Mouse (Mus musculus) spleen, postnatal 14 days (tissue): ENCODE measurements around the gene Nmnat3.

Experiments used
- DNase-seq, 2 experiments: peaks; one replicate each; pipeline ENCODE4 v3.0.0; 2021 to 2022; ENCODE audit warnings: low spot score in 2 of 2

Nmnat3 gene

DNA sequence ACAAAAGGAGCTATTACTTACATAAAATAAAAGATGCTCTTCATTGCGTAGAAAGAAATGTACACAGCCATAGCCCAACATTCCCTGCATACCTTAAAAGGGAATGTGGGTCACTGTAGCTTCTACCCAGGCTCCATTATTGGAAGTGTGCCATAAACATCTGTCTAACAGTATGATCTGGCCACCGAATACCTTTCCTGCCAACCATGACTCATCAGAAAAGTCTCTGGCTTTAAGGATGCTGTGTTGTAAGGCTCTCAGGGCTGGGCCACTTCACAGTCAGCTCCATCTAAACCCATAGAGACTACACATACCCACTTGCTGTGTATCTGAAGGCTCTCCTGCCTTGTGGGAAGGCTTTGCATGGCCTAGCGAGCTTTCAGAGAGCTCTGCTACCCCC, 73.8 kb downstream of the Nmnat3 start:
- no peak for DNase-seq

DNA sequence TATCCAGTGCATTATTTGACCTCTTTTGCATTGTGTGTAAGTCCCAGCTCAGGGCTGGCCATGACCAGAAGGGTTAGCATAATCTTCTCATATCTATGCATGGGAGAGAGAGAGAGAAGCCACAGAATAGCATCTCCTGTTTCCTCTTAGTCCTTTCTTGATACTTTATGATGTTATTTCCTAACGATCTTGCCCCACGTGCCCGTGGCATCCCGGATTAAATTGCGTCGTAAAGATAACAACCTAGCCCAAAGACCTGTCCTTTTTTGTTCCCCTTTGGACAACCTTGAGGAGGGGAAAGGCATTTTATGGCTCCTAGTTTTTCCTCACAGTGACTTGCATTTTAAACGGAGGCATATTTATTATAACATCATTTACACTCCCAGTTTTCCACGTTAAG, 78.8 kb downstream of the Nmnat3 start:
- no peak for DNase-seq

- DNase-seq, result no peak
Measured at GRCm38 (mm10) chr9:98367333-98367962, 80.2 kb downstream of the Nmnat3 start.

DNA sequence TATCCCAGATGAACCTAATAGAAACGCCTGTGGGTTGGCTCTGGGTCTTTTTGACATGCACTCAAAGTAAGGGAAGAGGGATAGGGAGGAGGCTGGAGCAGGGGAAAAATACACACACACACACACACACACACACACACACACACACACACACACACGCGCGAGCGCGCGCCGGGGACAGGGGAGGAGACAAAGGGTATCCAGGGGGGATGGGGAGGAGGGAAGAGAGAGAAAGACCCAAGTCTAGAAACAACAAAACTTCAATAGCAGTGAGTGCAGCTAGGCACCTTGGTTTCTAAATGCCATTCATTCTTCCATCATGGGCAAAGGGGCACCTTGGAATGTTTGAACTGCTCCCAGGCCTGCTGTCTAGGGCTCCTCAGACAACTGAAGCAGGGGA, 82.5 kb downstream of the Nmnat3 start:
- DNase-seq, result no peak

DNA sequence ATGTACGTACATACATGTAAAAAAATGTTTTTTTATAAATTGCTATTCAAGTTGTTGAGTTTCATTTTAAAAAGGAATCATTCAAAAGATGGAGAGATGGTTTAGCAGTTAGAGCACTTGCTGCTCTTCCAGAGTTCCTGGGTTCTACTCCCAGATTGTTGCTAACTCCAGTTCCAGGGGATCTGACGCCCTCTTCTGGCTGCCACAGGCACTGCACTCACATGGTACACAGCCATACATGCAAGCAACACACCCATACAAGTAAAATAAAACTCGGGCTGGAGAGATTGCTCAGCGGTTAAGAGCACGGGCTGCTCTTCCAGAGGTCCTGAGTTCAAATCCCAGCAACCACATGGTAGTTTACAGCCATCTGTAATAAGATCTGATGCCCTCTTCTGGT, 86.1 kb downstream of the Nmnat3 start:
- no peak for DNase-seq

- no peak for DNase-seq
Measured at GRCm38 (mm10) chr9:98374897-98375296, 87.7 kb downstream of the Nmnat3 start.

- DNase-seq, result no peak
Measured at GRCm38 (mm10) chr9:98375329-98376170, 88.3 kb downstream of the Nmnat3 start.

DNA sequence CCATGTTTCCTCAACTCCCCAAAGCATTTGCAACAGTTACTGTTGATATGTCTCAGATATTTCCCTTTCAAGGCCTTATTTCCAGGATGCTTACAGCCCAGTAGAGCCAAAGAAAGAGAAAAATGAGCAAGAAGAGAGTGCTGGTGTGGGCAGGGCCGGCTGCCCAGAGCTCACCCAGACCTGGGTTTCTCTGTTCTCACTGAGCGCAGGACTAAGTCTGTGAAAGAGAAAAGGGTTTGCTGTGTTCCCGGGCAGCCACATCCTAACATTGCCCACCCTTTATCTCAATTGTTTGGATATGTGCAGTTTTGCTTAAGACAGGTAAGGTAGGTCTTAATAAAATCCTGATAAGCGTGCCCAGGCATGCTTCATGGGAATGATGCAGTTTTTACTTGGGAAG, 92.5 kb downstream of the Nmnat3 start:
- DNase-seq, result no peak

DNA sequence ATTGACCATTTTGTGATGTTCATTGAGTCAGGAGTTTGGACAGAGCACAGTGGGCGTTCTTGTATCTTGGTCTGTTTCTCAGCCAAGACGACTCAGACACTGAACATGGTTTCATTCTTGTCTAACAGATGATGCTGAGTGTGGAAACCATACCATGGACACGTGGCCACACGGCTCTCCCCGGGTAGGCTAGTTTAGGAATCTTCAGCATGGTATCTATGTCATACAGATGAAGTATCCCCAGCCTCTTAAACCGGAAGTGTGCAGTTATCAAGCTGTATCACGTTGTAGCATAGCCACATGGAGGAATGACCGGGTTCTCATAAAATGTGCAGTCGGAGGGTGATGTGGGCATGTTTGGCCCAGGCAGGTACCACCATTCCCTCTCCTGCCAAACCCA, 93.4 kb downstream of the Nmnat3 start:
- no peak for DNase-seq

GRCm38 (mm10) chr9:98387741-98388632, 100.8 kb downstream of the Nmnat3 start:
- DNase-seq, result no peak

DNA sequence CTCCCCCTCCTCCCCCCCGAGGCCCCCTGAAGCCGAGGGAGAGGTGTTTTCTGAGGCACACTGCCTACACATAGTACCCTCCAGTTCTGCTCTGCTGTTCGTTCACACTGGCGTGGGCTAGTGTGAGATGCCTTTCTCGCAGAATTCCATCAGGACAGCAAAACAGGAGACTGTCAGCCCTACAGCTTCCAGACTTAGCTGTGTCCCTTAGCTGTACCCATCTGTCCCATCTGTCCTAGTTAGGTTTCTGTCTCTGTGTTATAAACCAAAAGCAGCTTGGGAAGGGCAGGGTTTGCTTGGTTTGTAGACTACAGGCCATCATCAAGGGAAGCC, 101.4 kb downstream of the Nmnat3 start:
- DNase-seq, result no peak

- DNase-seq, result no peak
Measured at GRCm38 (mm10) chr9:98393496-98393895, 106.3 kb downstream of the Nmnat3 start.

- DNase-seq, result no peak
Measured at GRCm38 (mm10) chr9:98397211-98397610, 110.0 kb downstream of the Nmnat3 start.

DNA sequence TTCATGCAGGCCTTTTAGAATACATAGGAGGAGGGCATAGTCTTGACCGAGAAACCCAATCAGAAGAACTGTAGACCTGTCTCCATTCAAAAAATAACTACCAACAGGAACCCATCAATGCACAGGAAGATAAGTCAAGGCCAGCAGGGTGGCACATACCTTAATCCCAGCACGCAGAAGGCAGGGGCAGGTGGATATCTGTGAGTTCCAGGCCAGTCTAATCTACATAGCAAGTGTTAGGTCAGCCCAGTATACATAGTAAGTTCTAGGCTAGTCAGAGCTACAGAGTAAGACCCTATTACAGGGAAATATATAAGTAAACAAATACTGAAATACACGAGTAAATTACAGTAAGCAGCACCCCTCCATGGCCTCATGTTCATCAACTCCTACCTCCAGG, 110.6 kb downstream of the Nmnat3 start:
- no peak for DNase-seq

DNA sequence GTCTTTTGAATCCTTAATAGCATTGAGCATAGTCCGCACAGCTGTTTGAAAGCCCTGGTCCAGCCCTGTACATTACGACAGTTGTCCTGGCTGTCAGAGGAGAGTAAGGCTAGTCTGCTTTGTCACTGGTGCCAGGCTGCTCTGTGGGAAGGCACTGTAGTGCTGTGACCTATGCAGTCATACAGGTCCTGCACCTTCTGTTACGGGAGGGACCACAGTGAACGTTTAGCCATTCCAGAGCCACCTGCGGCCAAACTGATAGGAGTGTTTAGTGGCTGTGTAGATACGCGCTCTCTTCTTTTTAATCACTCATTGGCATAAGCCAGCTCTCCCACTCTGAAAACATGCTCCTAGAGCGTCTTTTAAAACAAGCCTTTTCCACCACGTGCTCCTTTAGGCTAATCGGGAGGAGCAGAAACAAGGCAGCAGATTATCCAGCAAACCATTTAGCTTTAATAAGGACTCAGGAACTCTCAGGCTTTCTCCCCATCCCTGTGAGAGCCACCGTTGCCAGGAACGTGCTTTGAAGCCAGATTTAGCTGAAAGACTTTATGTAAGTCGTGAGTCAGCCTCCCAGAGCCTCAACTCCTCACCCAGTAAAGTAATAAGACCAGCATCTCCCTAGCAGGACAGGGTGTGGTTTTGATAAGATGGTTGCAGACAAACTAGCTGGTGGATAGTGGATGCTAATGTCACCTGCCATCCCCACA, 113.1 kb downstream of the Nmnat3 start:
- no peak for DNase-seq

DNA sequence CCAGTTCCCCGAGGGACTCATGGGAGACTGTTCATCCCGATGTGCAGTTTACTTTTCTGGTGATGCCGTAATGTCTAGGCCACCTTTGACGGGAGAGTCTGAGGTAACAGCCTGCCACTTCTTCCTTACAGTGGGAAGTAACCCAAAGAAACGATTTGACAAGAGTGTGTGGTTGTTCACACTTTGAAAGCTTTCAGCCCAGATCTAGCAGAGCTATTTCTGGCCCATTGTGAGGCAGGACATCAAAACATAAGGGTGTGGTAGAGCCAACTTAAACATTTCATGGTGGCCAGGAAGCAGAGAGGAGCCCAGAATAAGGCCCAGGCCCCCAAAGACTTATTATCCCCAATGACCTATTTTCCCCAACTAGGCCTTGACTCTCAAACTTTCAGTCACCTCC, 114.4 kb downstream of the Nmnat3 start:
- DNase-seq, result no peak

DNA sequence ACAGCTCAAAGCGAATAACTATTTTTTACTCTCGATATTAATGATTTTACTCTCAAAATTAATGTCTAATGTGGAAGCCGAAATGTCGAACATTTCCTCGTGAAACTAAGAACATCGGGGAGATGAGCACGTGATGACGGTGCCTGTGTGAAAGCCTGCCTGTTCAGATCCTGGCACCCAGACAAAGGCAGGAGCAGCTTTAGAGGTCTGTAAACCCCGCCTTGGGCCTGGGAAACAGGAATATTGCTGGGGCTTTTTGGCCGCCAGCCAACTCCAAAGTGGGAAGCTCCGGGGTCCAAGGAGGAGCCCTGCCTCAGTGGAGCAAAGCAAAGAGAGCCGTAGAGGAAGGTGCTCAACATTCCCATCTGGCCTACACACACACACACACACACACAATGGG, 120.5 kb downstream of the Nmnat3 start:
- DNase-seq, result no peak

GRCm38 (mm10) chr9:98409137-98409536, 121.9 kb downstream of the Nmnat3 start:
- peak; percentile 23 to 56 for DNase-seq

DNA sequence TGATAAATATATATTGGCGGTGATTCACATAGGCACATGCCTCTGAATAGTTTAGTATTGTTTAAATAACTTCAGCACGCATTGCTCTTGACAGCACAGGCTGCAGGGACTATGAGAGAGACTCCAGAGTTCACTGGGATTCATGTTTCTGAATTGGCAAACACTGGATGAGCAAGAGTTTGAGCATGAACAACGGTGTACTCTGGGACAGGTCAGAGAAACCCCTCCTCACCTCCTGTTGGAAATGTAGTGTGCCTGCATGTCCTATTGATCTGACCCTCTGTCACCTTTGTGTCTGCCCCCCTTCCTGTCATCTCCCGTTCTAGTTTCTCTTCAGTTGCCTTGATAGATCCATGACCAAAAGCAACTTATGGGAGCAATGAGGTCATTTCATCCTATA, 128.2 kb downstream of the Nmnat3 start:
- no peak for DNase-seq

GRCm38 (mm10) chr9:98417919-98418318, 130.7 kb downstream of the Nmnat3 start:
- no peak for DNase-seq

DNA sequence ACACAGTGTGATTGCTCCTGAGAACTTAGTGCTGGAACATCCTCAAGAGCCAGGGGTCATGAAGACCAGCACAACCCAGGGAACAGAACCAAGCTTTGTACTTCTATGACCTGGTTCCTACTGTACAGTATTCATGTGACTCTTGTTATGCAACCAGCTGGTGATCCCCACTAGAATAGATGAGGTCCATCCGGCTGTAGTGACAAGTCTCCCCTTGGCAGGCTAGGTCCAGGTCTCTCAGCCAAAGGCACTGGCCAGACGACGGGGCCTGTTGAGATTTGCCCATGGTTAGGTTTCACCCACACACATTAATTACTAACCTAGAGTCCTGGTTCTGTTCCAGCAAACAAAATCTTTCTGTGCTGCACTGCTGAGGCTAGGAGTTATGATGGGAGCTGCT, 131.1 kb downstream of the Nmnat3 start:
- DNase-seq, result no peak

- no peak for DNase-seq
Measured at GRCm38 (mm10) chr9:98420666-98421065, 133.4 kb downstream of the Nmnat3 start.
